Mouse (Mus musculus): ENCODE measurements around the gene Meis1.

The Meis1 gene

DNA sequence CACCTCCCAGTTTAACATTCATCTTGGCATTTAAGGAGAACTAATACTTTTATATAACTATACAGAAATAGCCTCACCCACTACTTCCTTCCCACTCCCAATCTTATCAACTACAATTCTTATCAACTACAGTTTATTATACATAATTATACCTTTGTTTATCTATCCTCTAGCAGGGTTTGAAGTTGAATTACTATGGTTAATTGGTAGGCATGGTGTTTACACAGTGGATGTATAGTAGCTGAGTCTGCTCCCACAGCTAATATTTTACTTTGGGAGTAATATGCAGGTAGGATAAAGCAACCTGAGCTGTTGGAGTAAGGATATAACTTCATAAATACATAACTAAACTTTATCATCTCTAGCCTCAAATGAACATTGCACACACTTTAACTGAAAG lies 188.7 kb downstream of the Meis1 start:
- DNase-seq (ENCODE audit: extremely low spot score): no peak

Measured in embryo, embryonic 9.5 days (tissue).